Mouse (Mus musculus) kidney, adult 2 months (tissue): Measurements from ENCODE around the gene Nsrp1.

Experiments used
- CTCF ChIP-seq: fragments of 200-500 bp; conservative IDR thresholded peaks from 2 replicates; pipeline ENCODE4 v1.5.1; 2011; ENCODE audit warnings: low read depth, mild to moderate bottlenecking, control low read depth, low read length, moderate library complexity, mixed read lengths; ENCODE audit not compliant: insufficient read depth, insufficient read length
- POLR2A ChIP-seq: fragments of 200-500 bp; IDR thresholded peaks from one replicate; pipeline ENCODE4 v1.6.1; 2011; ENCODE audit warnings: low read depth, low read length, control low read depth

- TF ChIP-seq CTCF (no peak), POLR2A (no peak)
Observed at GRCm38 (mm10) chr11:77042816-77043215, 35.4 kb downstream of the Nsrp1 start.
